Mouse (Mus musculus) G1E (cell line): ENCODE measurements around the gene Hspb2.

Source experiments
- CTCF ChIP-seq: IDR thresholded peaks from 2 replicates; pipeline ENCODE4 v1.5.1; 2012; ENCODE audit warnings: low read depth, low read length, inconsistent platforms, mixed read lengths
- GATA1 ChIP-seq: IDR thresholded peaks from 2 replicates; pipeline ENCODE4 v1.6.1; 2012; ENCODE audit warnings: borderline replicate concordance, low read length, inconsistent platforms, mixed read lengths
- GATA2 ChIP-seq: IDR thresholded peaks from 2 replicates; pipeline ENCODE4 v1.6.1; 2012; ENCODE audit warnings: low read depth, low read length, inconsistent platforms, borderline replicate concordance
- POLR2AphosphoS5 ChIP-seq: IDR thresholded peaks from 2 replicates; pipeline ENCODE4 v1.6.1; 2012; ENCODE audit warnings: low read depth, low read length, inconsistent platforms; ENCODE audit not compliant: insufficient replicate concordance
- TAL1 ChIP-seq: conservative IDR thresholded peaks from 2 replicates; pipeline ENCODE4 v1.6.1; 2012; ENCODE audit warnings: low read depth, low read length, inconsistent platforms, mixed read lengths

- TF ChIP-seq CTCF (no peak), TAL1 (no peak), GATA1 (no peak), POLR2AphosphoS5 (no peak), GATA2 (no peak)
Observed at GRCm38 (mm10) chr9:50753947-50754346, 1.8 kb upstream of the Hspb2 start.
